Mouse (Mus musculus): ENCODE measurements around the gene Apobec2. TPM values are rescaled to one million over a fixed set of nuclear protein-coding genes. Genes with fewer than 3 reads are reported as not detected.

The Apobec2 gene
- polyA plus RNA-seq, 1 experiment = 7.6 TPM

DNA sequence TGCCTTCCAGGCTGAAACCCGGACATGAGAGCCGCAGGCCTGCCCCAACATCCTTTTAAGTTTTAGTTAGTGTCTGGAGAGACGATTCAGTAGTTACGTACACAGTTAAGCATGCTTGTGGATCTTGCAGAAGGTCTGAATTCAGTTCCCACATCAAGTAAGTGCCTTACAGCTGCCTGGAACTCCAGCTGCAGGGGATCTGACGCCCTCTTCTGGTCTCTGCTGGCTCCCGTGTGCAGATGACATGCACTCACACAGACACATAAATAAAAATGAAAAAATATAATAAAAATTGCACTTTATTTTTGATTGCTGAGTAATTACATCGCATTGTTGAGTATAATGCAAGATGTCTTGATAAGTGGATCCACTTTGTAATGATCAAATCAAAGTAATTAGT, 20.8 kb upstream of the Apobec2 start:
- WGBS = 85% methylated on average over 7 of the region's 7 CpGs
- H3K27me3 ChIP-seq (ENCODE audit: control insufficient read depth, insufficient read depth, low read length) = no peaks in the 10 kb centered on the region
- no peak for DNase-seq
- H3K4me1 ChIP-seq (replicated peaks; ENCODE audit: control insufficient read depth, insufficient read depth, low read length) = 0 out of 2 replicates have a peak, but pooled peaks cover 3% of the 10 kb centered on the region
- TF ChIP-seq CTCF (IDR thresholded peaks at IDR 0.05; ENCODE audit: borderline replicate concordance, control insufficient read depth, extremely low read depth, insufficient read depth, low read length, poor library complexity) (no peak), POLR2A (IDR thresholded peaks at IDR 0.05; ENCODE audit: control insufficient read depth, extremely low read depth, insufficient read depth, low read length, poor library complexity) (no peak)
- H3K4me3 ChIP-seq (ENCODE audit: control insufficient read depth, insufficient read depth, low read length) = no peak overlapping the region
- H3K27ac ChIP-seq (ENCODE audit: control insufficient read depth, insufficient read depth, low read length) = no peak overlapping the region
- no peaks in the 10 kb centered on the region for H3K36me3 ChIP-seq (ENCODE audit: control insufficient read depth, insufficient read depth, low read length)

DNA sequence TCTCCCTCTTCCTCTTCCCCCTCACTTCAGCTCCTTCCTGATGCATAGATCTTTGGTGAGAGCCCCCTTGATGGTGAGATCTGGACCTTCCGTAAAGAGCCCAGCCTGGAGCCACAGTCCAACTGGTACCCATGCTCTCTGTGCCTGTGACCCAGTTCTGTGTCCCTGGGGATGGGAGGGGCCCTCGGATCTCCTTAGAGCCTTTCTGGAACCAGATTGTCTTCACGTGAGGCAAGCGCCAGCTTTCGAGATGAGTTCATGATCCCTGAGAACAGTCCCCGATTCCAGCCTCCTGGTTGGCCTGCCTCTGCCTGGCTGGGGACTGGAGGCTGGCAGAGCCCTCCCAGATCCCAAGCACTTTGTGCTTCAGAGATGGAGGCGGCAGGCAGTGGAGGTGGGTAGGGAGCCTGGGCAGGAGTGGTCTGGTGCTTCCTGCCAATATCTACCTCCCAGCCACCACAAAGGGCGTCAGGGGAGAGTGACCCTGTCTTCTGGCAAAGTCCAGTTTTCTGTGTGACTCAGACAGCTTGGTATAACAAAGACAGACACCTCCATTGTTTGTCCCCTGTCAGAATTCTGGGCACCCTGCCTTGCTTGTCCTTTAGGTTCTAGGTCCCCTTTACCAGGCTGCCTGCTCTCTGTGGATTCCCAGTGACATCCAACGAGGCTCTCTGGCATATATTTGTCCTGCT, 19.2 kb upstream of the Apobec2 start:
- no peak for TF ChIP-seq POLR2A (IDR thresholded peaks at IDR 0.05; ENCODE audit: control insufficient read depth, extremely low read depth, insufficient read depth, low read length, poor library complexity)
- no peak for TF ChIP-seq CTCF (IDR thresholded peaks at IDR 0.05; ENCODE audit: borderline replicate concordance, control insufficient read depth, extremely low read depth, insufficient read depth, low read length, poor library complexity)
- Histone ChIP-seq H3K4me1 (replicated peaks; ENCODE audit: control insufficient read depth, insufficient read depth, low read length) (no peaks in the 10 kb centered on the region), H3K36me3 (ENCODE audit: control insufficient read depth, insufficient read depth, low read length) (no peaks in the 10 kb centered on the region), H3K4me3 (ENCODE audit: control insufficient read depth, insufficient read depth, low read length) (no peak overlapping the region), H3K27ac (ENCODE audit: control insufficient read depth, insufficient read depth, low read length) (no peak overlapping the region), H3K27me3 (ENCODE audit: control insufficient read depth, insufficient read depth, low read length) (no peaks in the 10 kb centered on the region)
- DNase-seq = no peak
- WGBS = 93% methylated on average over 9 of the region's 9 CpGs

DNA sequence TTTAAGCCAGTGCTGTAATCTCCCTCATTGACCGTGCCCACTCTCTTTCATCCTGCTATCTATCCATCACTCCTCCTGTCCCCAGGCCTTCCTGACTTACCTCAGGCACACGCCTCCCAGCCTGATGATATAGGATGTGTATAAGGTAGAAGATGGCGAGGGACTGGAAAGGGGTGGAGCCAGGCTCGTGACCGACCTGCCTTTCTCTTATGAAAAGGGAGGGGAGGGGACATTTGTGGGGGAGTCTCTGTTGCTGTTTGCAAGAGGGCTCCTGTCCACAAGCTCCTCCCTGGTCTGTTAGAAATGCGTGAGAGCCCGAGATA, 18.6 kb upstream of the Apobec2 start, which contains the start of gene Tspo2:
Tspo2 (minus strand) TSS at position 170 of the 323 bp plus-strand sequence.
- Histone ChIP-seq H3K27ac (ENCODE audit: control insufficient read depth, insufficient read depth, low read length) (no peak within 1 kb of the TSS), H3K4me3 (ENCODE audit: control insufficient read depth, insufficient read depth, low read length) (no peak within 1 kb of the TSS), H3K27me3 (ENCODE audit: control insufficient read depth, insufficient read depth, low read length) (no peaks in the 10 kb centered on the region), H3K36me3 (ENCODE audit: control insufficient read depth, insufficient read depth, low read length) (no peaks in the 10 kb centered on the region), H3K4me1 (replicated peaks; ENCODE audit: control insufficient read depth, insufficient read depth, low read length) (no peaks in the 10 kb centered on the region)
- WGBS = 89% methylated on average over 7 of the region's 7 CpGs
- DNase-seq = no peak
- TF ChIP-seq POLR2A (IDR thresholded peaks at IDR 0.05; ENCODE audit: control insufficient read depth, extremely low read depth, insufficient read depth, low read length, poor library complexity) = no peak
- no peak for TF ChIP-seq CTCF (IDR thresholded peaks at IDR 0.05; ENCODE audit: borderline replicate concordance, control insufficient read depth, extremely low read depth, insufficient read depth, low read length, poor library complexity)

DNA sequence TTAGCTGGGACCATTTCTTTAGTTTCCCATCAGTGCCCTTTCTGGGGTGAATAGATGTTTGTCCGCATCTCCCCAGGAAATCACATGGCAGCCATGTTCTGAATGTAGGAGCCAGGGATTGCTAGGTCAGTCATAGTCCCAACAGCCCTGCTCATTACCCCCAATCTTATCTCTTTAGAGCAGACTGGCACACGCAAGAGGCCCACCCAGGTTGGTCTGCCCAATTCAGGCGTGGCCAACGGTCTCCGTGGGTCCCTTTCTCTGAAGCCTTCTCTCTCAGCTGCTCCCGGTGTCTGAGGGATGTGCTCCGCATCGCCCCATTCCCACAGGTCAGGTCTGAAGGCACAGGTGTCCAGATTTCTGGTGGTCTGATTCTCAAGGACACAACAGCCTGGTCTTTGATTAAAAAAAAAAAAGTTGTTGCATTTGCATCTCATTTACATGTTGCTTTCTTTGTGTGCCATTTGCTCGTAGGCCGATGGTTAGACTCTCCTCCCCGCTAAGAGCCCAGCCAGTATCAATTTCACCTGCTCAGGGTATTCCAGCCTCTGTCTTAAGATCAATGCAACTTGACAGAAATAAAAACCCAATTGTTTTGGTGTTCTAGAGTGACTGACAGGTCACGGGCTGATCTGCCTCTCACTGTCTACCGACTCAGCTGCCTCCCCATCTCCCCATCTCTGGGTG, 18.1 kb upstream of the Apobec2 start:
- WGBS = 94% methylated on average over 13 of the region's 13 CpGs
- DNase-seq = no peak
- Histone ChIP-seq H3K27ac (ENCODE audit: control insufficient read depth, insufficient read depth, low read length) (no peak overlapping the region), H3K27me3 (ENCODE audit: control insufficient read depth, insufficient read depth, low read length) (no peaks in the 10 kb centered on the region), H3K4me1 (replicated peaks; ENCODE audit: control insufficient read depth, insufficient read depth, low read length) (no peaks in the 10 kb centered on the region), H3K4me3 (ENCODE audit: control insufficient read depth, insufficient read depth, low read length) (no peak overlapping the region), H3K36me3 (ENCODE audit: control insufficient read depth, insufficient read depth, low read length) (no peaks in the 10 kb centered on the region)
- TF ChIP-seq POLR2A (IDR thresholded peaks at IDR 0.05; ENCODE audit: control insufficient read depth, extremely low read depth, insufficient read depth, low read length, poor library complexity) = no peak
- no peak for TF ChIP-seq CTCF (IDR thresholded peaks at IDR 0.05; ENCODE audit: borderline replicate concordance, control insufficient read depth, extremely low read depth, insufficient read depth, low read length, poor library complexity)

DNA sequence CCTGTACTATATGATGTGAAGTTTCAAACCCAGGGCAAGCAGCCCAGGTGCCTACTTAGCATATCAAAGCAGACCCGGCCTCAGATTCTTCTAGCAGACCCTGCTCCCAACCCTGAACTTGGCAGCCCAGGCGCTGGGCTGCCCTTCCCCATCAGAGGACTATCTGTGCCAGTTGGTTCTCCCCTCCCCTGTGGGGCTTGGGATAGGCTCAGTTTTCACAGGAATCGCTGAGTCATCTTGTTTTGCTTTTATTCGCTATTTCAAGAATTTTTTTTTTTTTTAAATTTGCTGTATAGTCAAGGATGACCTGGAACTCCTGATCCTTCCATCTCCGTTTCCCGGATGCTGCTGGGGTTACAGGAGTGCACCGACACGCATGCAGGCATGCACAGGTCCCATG, 14.9 kb upstream of the Apobec2 start:
- no peak for TF ChIP-seq CTCF (IDR thresholded peaks at IDR 0.05; ENCODE audit: borderline replicate concordance, control insufficient read depth, extremely low read depth, insufficient read depth, low read length, poor library complexity)
- no peak for TF ChIP-seq POLR2A (IDR thresholded peaks at IDR 0.05; ENCODE audit: control insufficient read depth, extremely low read depth, insufficient read depth, low read length, poor library complexity)
- H3K27ac ChIP-seq (ENCODE audit: control insufficient read depth, insufficient read depth, low read length) = no peak overlapping the region

DNA sequence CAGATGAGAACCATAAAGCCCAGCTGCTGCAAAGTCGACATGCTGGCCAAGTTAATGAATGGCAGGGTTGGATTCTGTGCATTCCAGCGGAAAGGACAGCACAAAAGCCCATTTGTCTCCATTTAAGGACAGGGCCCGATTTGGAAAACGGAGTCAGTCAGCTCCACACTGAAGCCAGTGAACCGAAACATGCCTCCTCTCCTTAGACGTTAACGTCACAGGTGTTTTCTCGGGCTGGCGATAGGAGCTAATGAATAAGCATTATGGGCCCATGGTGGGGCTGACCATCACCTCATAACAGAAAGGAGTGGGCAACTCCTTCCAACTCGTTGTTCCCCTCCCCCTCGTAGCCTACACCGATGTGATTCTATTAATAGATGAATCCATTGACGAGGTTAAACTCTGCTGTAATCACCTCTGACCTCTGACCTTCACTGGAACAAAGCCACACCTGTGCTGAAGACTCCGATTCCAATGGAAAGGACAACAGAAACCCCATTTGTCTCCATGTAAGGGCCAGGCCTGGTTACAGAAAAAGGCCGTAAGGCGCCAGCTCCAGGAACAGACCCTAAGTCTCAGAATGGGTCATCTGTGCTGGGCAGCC, 10.9 kb upstream of the Apobec2 start:
- Histone ChIP-seq H3K4me3 (ENCODE audit: control insufficient read depth, insufficient read depth, low read length) (no peak overlapping the region), H3K27ac (ENCODE audit: control insufficient read depth, insufficient read depth, low read length) (no peak overlapping the region), H3K36me3 (ENCODE audit: control insufficient read depth, insufficient read depth, low read length) (no peaks in the 10 kb centered on the region), H3K4me1 (replicated peaks; ENCODE audit: control insufficient read depth, insufficient read depth, low read length) (no peaks in the 10 kb centered on the region), H3K27me3 (ENCODE audit: control insufficient read depth, insufficient read depth, low read length) (no peaks in the 10 kb centered on the region)
- TF ChIP-seq CTCF (IDR thresholded peaks at IDR 0.05; ENCODE audit: borderline replicate concordance, control insufficient read depth, extremely low read depth, insufficient read depth, low read length, poor library complexity) (no peak), POLR2A (IDR thresholded peaks at IDR 0.05; ENCODE audit: control insufficient read depth, extremely low read depth, insufficient read depth, low read length, poor library complexity) (no peak)
- 93% methylated on average over 16 of the region's 16 CpGs for WGBS
- no peak for DNase-seq

More for the DNA sequence above, 14.9 kb upstream of the Apobec2 start:
- Histone ChIP-seq H3K27me3 (ENCODE audit: control insufficient read depth, insufficient read depth, low read length) (no peaks in the 10 kb centered on the region), H3K4me3 (ENCODE audit: control insufficient read depth, insufficient read depth, low read length) (no peak overlapping the region), H3K36me3 (ENCODE audit: control insufficient read depth, insufficient read depth, low read length) (no peaks in the 10 kb centered on the region), H3K4me1 (replicated peaks; ENCODE audit: control insufficient read depth, insufficient read depth, low read length) (no peaks in the 10 kb centered on the region)
- no peak for DNase-seq
- 62% methylated on average over 8 of the region's 8 CpGs for WGBS
